Mouse (Mus musculus): ENCODE results near the gene Usp51. TPM values are rescaled to one million over a fixed set of nuclear protein-coding genes. Genes with fewer than 3 reads are reported as not detected.
A peak's percentile ranks its signal among the peaks of the same experiment; 100 is the strongest.
"Not testable (repeated sequence)": the region's sequence is repeated elsewhere in the genome, so short reads cannot be mapped to it uniquely, and the experiment has no call there.

Gene Usp51
- polyA plus RNA-seq (2014; fragmentation: Nextera tagmentation; extraction: Ambion mirVana), result 2.5 and 3.8 TPM in 2 replicates

- WGBS, result 19% methylated on average over 23 of the region's 23 CpGs
- Histone ChIP-seq H3K36me3 (ENCODE audit: control insufficient read depth, insufficient read depth, low read length) (no peaks in the 10 kb centered on the region), H3K9me3 (ENCODE audit: control insufficient read depth, low read length) (no peaks in the 10 kb centered on the region), H3K4me2 (ENCODE audit: low read depth, low read length) (peak within 1 kb of the TSS; percentile 50), H3K27me3 (ENCODE audit: control insufficient read depth, insufficient read depth, low read length) (no peaks in the 10 kb centered on the region), H3K27ac (ENCODE audit: low read depth, low read length) (peak within 1 kb of the TSS; percentile 84), H3K4me1 (ENCODE audit: control insufficient read depth, insufficient read depth, low read length) (no peaks in the 10 kb centered on the region), H3K9ac (replicated peaks; ENCODE audit: low read depth, low read length) (peak within 1 kb of the TSS; percentile 60), H3K4me3 (ENCODE audit: low read depth, low read length) (peak within 1 kb of the TSS; percentile 48)
- peak; percentile 85 for ATAC-seq (ENCODE audit: low read depth)
Measured at GRCm38 (mm10) chrX:153006387-153006841, at the start of gene Usp51. TSS of gene Usp51 (plus strand) at chrX:153006469.

- ATAC-seq (ENCODE audit: low read depth), result no peak
- H3K4me1 ChIP-seq (ENCODE audit: control insufficient read depth, insufficient read depth, low read length), result no peaks in the 10 kb centered on the region
- 45% methylated on average over 6 of the region's 6 CpGs for WGBS
- H3K9ac ChIP-seq (replicated peaks; ENCODE audit: low read depth, low read length), result no peak overlapping the region
- no peaks in the 10 kb centered on the region for H3K27me3 ChIP-seq (ENCODE audit: control insufficient read depth, insufficient read depth, low read length)
- no peak overlapping the region for H3K27ac ChIP-seq (ENCODE audit: low read depth, low read length)
- H3K4me3 ChIP-seq (ENCODE audit: low read depth, low read length), result no peak overlapping the region
- H3K4me2 ChIP-seq (ENCODE audit: low read depth, low read length), result no peak overlapping the region
- H3K9me3 ChIP-seq (ENCODE audit: control insufficient read depth, low read length), result no peaks in the 10 kb centered on the region
- no peaks in the 10 kb centered on the region for H3K36me3 ChIP-seq (ENCODE audit: control insufficient read depth, insufficient read depth, low read length)
Measured at GRCm38 (mm10) chrX:152969606-152970005, 36.7 kb upstream of the Usp51 start.

GRCm38 (mm10) chrX:152973476-152974203 is 32.6 kb upstream of the Usp51 start:
- peak overlapping the region; percentile 29; the same call in 1 of the 2 replicates for H3K4me2 ChIP-seq (ENCODE audit: low read depth, low read length)
- not testable (repeated sequence) for H3K27me3 ChIP-seq (ENCODE audit: control insufficient read depth, insufficient read depth, low read length); H3K4me3 ChIP-seq (ENCODE audit: low read depth, low read length); H3K9ac ChIP-seq (replicated peaks; ENCODE audit: low read depth, low read length); H3K9me3 ChIP-seq (ENCODE audit: control insufficient read depth, low read length); H3K4me1 ChIP-seq (ENCODE audit: control insufficient read depth, insufficient read depth, low read length); H3K27ac ChIP-seq (ENCODE audit: low read depth, low read length); H3K36me3 ChIP-seq (ENCODE audit: control insufficient read depth, insufficient read depth, low read length)
- ATAC-seq (ENCODE audit: low read depth), result peak; percentile 97
- 29% methylated on average over 3 of the region's 19 CpGs for WGBS

GRCm38 (mm10) chrX:152974204-152974661 is 32.0 kb upstream of the Usp51 start:
- ATAC-seq (ENCODE audit: low read depth), result peak; percentile 48
- H3K36me3 ChIP-seq (ENCODE audit: control insufficient read depth, insufficient read depth, low read length), result no peaks in the 10 kb centered on the region
- H3K9me3 ChIP-seq (ENCODE audit: control insufficient read depth, low read length), result no peaks in the 10 kb centered on the region
- H3K4me1 ChIP-seq (ENCODE audit: control insufficient read depth, insufficient read depth, low read length), result no peaks in the 10 kb centered on the region
- H3K27me3 ChIP-seq (ENCODE audit: control insufficient read depth, insufficient read depth, low read length), result no peaks in the 10 kb centered on the region
- H3K9ac ChIP-seq (replicated peaks; ENCODE audit: low read depth, low read length), result no peak overlapping the region
- H3K27ac ChIP-seq (ENCODE audit: low read depth, low read length), result peak overlapping the region; percentile 60; the same call in 1 of the 2 replicates
- H3K4me3 ChIP-seq (ENCODE audit: low read depth, low read length), result no peak overlapping the region
- peak overlapping the region; percentile 29; the same call in 1 of the 2 replicates for H3K4me2 ChIP-seq (ENCODE audit: low read depth, low read length)
- 15% methylated on average over 5 of the region's 10 CpGs for whole genome bisulfite sequencing

GRCm38 (mm10) chrX:152976538-152976937 is 29.7 kb upstream of the Usp51 start:
- H3K9ac ChIP-seq (replicated peaks; ENCODE audit: low read depth, low read length), result no peak overlapping the region
- H3K36me3 ChIP-seq (ENCODE audit: control insufficient read depth, insufficient read depth, low read length), result no peaks in the 10 kb centered on the region
- no peak overlapping the region for H3K27ac ChIP-seq (ENCODE audit: low read depth, low read length)
- no peak for ATAC-seq (ENCODE audit: low read depth)
- no peak overlapping the region for H3K4me3 ChIP-seq (ENCODE audit: low read depth, low read length)
- H3K4me1 ChIP-seq (ENCODE audit: control insufficient read depth, insufficient read depth, low read length), result no peaks in the 10 kb centered on the region
- no peaks in the 10 kb centered on the region for H3K9me3 ChIP-seq (ENCODE audit: control insufficient read depth, low read length)
- 91% methylated on average over 6 of the region's 6 CpGs for WGBS
- H3K4me2 ChIP-seq (ENCODE audit: low read depth, low read length), result no peak overlapping the region
- no peaks in the 10 kb centered on the region for H3K27me3 ChIP-seq (ENCODE audit: control insufficient read depth, insufficient read depth, low read length)

- Histone ChIP-seq H3K27me3 (ENCODE audit: control insufficient read depth, insufficient read depth, low read length) (no peaks in the 10 kb centered on the region), H3K4me1 (ENCODE audit: control insufficient read depth, insufficient read depth, low read length) (no peaks in the 10 kb centered on the region), H3K9me3 (ENCODE audit: control insufficient read depth, low read length) (no peaks in the 10 kb centered on the region), H3K4me2 (ENCODE audit: low read depth, low read length) (no peak overlapping the region), H3K4me3 (ENCODE audit: low read depth, low read length) (no peak overlapping the region), H3K27ac (ENCODE audit: low read depth, low read length) (no peak overlapping the region), H3K9ac (replicated peaks; ENCODE audit: low read depth, low read length) (no peak overlapping the region), H3K36me3 (ENCODE audit: control insufficient read depth, insufficient read depth, low read length) (no peaks in the 10 kb centered on the region)
- ATAC-seq (ENCODE audit: low read depth), result no peak
- 68% methylated on average over 2 of the region's 2 CpGs for WGBS
Measured at GRCm38 (mm10) chrX:152985009-152985408, 21.3 kb upstream of the Usp51 start.

- not testable (repeated sequence) for H3K9ac ChIP-seq (replicated peaks; ENCODE audit: low read depth, low read length); H3K36me3 ChIP-seq (ENCODE audit: control insufficient read depth, insufficient read depth, low read length); H3K4me1 ChIP-seq (ENCODE audit: control insufficient read depth, insufficient read depth, low read length); H3K4me2 ChIP-seq (ENCODE audit: low read depth, low read length); ATAC-seq (ENCODE audit: low read depth); H3K27ac ChIP-seq (ENCODE audit: low read depth, low read length); H3K27me3 ChIP-seq (ENCODE audit: control insufficient read depth, insufficient read depth, low read length); H3K4me3 ChIP-seq (ENCODE audit: low read depth, low read length); H3K9me3 ChIP-seq (ENCODE audit: control insufficient read depth, low read length)
Measured at GRCm38 (mm10) chrX:152989852-152990251, 16.4 kb upstream of the Usp51 start.

- not testable (repeated sequence) for H3K4me1 ChIP-seq (ENCODE audit: control insufficient read depth, insufficient read depth, low read length); H3K27me3 ChIP-seq (ENCODE audit: control insufficient read depth, insufficient read depth, low read length); H3K36me3 ChIP-seq (ENCODE audit: control insufficient read depth, insufficient read depth, low read length); H3K4me3 ChIP-seq (ENCODE audit: low read depth, low read length); H3K27ac ChIP-seq (ENCODE audit: low read depth, low read length); H3K9me3 ChIP-seq (ENCODE audit: control insufficient read depth, low read length); ATAC-seq (ENCODE audit: low read depth); H3K9ac ChIP-seq (replicated peaks; ENCODE audit: low read depth, low read length); H3K4me2 ChIP-seq (ENCODE audit: low read depth, low read length)
- no CpG with 5 or more reads among the region's 3 CpGs for WGBS
Measured at GRCm38 (mm10) chrX:152996105-152996504, 10.2 kb upstream of the Usp51 start.

GRCm38 (mm10) chrX:153007021-153007684 is 884 bp downstream of the Usp51 start:
- Histone ChIP-seq H3K4me3 (ENCODE audit: low read depth, low read length) (peak overlapping the region; percentile 48), H3K9ac (replicated peaks; ENCODE audit: low read depth, low read length) (peak overlapping the region; percentile 60), H3K27ac (ENCODE audit: low read depth, low read length) (peak overlapping the region; percentile 84), H3K36me3 (ENCODE audit: control insufficient read depth, insufficient read depth, low read length) (no peaks in the 10 kb centered on the region), H3K27me3 (ENCODE audit: control insufficient read depth, insufficient read depth, low read length) (no peaks in the 10 kb centered on the region), H3K4me2 (ENCODE audit: low read depth, low read length) (peak overlapping the region; percentile 50), H3K9me3 (ENCODE audit: control insufficient read depth, low read length) (no peaks in the 10 kb centered on the region), H3K4me1 (ENCODE audit: control insufficient read depth, insufficient read depth, low read length) (no peaks in the 10 kb centered on the region)
- WGBS, result 19% methylated on average over 54 of the region's 58 CpGs
- ATAC-seq (ENCODE audit: low read depth), result peak; percentile 93
